Mouse (Mus musculus): ENCODE results near the gene Rbm20. TPM values are rescaled to one million over a fixed set of nuclear protein-coding genes. Genes with fewer than 3 reads are reported as not detected.

The Rbm20 gene
- polyA plus RNA-seq, 1 experiment: not detected

DNA sequence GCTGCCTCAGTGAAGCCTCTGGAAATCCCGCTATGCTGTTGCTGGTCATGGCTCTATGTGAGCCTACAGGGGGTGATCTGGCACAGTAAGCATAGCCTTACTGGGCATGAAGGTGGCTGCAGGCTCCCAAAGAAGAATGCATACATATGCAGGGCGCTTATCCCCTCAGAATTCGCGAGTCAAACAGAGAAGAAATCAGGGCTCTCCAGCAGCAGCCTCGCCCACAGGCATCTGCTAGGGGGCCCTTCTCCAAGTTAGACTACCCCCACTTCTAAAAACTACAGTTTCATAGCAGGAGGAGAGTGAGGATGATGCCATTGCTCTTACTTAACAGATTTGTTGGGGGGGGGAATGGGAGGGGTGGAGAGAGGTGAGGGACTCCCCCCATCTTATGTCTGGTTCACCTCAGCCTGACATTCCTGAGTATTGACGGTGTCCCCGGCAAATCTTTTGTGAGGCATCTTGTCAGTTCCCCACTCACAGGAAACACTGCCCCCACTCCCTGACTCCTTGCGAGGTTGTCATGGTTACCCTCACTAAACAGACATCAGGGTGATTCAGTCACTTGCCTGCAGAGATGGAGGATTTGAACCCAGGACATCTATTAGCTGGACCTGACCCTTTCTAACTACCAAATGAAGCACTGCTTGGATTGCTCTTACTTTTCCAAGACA is 185.6 kb downstream of the Rbm20 start:
- TF ChIP-seq POLR2A (IDR thresholded peaks at IDR 0.05; ENCODE audit: borderline replicate concordance, low read depth, low read length) (no peak), CTCF (IDR thresholded peaks at IDR 0.05; ENCODE audit: low read depth, low read length) (no peak)
- Histone ChIP-seq H3K4me3 (ENCODE audit: insufficient read depth, low read length) (no peak overlapping the region), H3K27ac (ENCODE audit: insufficient read depth, low read depth, low read length) (no peak overlapping the region), H3K4me1 (ENCODE audit: control insufficient read depth, insufficient read depth, low read length) (no peaks in the 10 kb centered on the region)

DNA sequence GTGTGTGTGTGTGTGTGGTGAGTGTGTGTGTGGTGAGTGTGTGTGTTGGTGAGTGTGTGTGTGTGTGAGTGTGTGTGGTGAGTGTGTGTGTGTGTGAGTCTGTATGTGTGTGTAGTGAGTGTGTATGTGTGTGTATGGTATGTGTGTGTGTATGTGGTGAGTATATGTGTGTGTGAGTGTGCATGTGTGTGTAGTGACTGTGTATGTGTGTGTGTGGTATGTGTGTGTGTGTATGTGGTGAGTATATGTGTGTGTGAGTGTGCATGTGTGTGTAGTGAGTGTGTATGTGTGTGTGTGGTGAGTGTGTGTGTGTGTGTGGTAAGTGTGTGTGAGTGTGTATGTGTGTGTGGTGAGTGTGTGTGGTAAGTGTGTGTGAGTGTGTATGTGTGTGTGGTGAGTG is 190.1 kb downstream of the Rbm20 start:
- H3K4me3 ChIP-seq (ENCODE audit: insufficient read depth, low read length): no peak overlapping the region

DNA sequence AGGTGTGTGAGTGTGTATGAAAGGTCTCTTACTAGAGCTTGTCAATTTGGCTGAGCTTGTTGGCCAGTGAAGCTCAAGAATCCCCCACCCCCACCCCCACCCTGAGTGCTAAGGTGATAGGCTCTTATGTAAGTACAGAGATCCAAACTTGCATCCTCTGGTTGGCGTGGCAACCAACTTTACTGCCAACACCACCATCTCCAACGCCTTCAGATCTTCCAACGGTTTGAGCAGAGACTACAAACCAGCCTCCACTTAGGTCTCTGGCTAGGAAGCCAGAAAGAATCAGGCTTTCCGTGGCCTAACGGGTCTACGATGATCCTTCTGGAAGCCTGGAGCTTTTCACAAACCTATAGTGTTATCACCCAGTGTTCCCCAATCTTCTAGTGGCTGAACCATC is 191.0 kb downstream of the Rbm20 start:
- H3K27ac ChIP-seq (ENCODE audit: insufficient read depth, low read depth, low read length): no peak overlapping the region
- 0 out of 2 replicates have a peak, but pooled peaks cover 2% of the 10 kb centered on the region for H3K4me1 ChIP-seq (ENCODE audit: control insufficient read depth, insufficient read depth, low read length)
- no peak overlapping the region for H3K4me3 ChIP-seq (ENCODE audit: insufficient read depth, low read length)
- TF ChIP-seq POLR2A (IDR thresholded peaks at IDR 0.05; ENCODE audit: borderline replicate concordance, low read depth, low read length) (no peak), CTCF (IDR thresholded peaks at IDR 0.05; ENCODE audit: low read depth, low read length) (no peak)

More for the DNA sequence above, 190.1 kb downstream of the Rbm20 start:
- H3K4me1 ChIP-seq (ENCODE audit: control insufficient read depth, insufficient read depth, low read length): 0 out of 2 replicates have a peak, but pooled peaks cover 2% of the 10 kb centered on the region
- no peak for TF ChIP-seq POLR2A (IDR thresholded peaks at IDR 0.05; ENCODE audit: borderline replicate concordance, low read depth, low read length)
- no peak for TF ChIP-seq CTCF (IDR thresholded peaks at IDR 0.05; ENCODE audit: low read depth, low read length)
- no peak overlapping the region for H3K27ac ChIP-seq (ENCODE audit: insufficient read depth, low read depth, low read length)

DNA sequence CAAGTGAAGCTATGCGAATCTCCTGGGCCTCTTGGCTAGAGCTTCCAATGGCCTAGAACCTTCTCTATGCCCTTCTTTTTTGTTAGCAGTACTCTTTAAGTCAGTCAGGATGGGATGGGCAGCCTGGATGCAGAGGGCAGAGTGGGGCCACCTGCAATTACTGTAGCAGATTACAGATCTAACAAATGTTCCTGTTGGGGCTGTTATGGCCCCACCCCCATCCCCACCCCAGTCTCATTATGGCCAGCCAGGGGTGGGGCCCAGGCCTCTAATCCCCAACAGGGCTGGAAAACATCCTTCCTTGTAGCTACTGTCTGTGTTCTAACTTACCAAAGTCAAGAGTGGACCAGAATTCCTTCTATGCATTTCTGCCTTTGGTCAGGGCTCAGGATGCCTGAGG is 191.7 kb downstream of the Rbm20 start:
- TF ChIP-seq POLR2A (IDR thresholded peaks at IDR 0.05; ENCODE audit: borderline replicate concordance, low read depth, low read length) (no peak), CTCF (IDR thresholded peaks at IDR 0.05; ENCODE audit: low read depth, low read length) (no peak)
- Histone ChIP-seq H3K27ac (ENCODE audit: insufficient read depth, low read depth, low read length) (no peak overlapping the region), H3K4me1 (ENCODE audit: control insufficient read depth, insufficient read depth, low read length) (0 out of 2 replicates have a peak, but pooled peaks cover 2% of the 10 kb centered on the region), H3K4me3 (ENCODE audit: insufficient read depth, low read length) (no peak overlapping the region)

DNA sequence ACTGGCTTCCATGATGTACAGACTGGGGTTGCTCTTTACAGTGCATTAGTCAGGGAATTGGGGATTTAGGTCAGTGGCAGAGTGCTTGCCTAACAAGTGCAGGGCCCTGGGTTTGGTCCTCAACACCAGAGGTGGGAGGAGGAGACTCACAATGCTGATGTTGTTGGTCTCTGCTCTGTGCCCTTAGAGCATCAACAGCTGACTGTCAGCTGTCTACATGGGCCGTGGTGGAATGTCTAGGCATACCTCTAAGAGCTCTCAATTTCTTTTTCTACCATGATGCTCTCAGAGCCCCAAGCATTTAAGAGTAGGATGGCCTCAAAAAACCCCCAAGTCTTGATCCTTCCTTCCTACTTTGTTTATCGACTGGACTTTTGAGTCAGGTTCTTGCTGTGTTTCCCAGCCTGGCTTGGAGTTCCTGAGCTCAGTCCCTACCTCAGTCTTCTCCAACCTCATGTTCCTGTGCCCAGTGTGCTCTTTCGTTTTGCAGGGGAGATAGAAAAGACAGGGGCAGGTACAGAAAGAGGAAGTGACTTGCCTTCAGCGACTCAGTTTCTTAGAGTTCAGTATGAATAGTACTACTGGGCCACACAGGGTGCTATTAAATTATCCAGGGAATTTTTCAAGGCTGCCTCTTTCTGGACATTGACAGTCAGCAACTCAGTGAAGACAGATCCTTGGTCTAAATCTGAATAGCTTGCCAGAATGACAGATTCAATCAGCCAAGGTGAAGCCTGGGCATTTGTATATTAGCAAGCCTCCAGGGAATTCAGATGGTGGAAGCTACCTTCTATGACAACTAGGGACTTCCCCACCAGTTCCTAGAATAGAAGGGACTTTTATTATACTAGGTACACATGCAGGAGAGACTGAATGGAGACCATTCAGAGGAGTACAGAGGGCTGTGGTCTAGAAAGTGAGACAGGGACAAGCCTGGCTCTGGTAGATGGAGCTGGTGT is 192.6 kb downstream of the Rbm20 start:
- TF ChIP-seq CTCF (IDR thresholded peaks at IDR 0.05; ENCODE audit: low read depth, low read length): no peak
- TF ChIP-seq POLR2A (IDR thresholded peaks at IDR 0.05; ENCODE audit: borderline replicate concordance, low read depth, low read length): no peak
- Histone ChIP-seq H3K4me3 (ENCODE audit: insufficient read depth, low read length) (no peak overlapping the region), H3K4me1 (ENCODE audit: control insufficient read depth, insufficient read depth, low read length) (0 out of 2 replicates have a peak, but pooled peaks cover 2% of the 10 kb centered on the region), H3K27ac (ENCODE audit: insufficient read depth, low read depth, low read length) (no peak overlapping the region)

DNA sequence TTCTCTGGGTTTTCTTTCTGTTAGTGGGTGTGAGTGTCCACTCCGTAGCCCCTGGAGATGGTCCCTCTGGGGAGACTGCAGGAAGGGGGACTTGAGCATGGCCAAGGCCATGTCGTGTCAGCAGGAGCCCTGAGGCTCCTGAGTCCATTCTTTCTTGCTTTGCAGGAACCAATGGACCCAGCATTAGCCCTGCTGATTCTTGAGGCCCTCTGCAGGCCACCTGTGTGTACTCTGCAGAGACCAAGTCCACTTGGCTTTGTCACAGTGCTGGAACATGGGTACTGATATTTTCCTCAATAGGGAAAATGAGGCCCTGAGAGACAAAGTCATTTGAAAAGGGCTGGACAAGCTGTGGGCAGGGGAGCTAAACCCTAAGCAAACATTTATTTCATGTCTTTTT is 193.5 kb downstream of the Rbm20 start:
- H3K27ac ChIP-seq (ENCODE audit: insufficient read depth, low read depth, low read length): no peak overlapping the region

DNA sequence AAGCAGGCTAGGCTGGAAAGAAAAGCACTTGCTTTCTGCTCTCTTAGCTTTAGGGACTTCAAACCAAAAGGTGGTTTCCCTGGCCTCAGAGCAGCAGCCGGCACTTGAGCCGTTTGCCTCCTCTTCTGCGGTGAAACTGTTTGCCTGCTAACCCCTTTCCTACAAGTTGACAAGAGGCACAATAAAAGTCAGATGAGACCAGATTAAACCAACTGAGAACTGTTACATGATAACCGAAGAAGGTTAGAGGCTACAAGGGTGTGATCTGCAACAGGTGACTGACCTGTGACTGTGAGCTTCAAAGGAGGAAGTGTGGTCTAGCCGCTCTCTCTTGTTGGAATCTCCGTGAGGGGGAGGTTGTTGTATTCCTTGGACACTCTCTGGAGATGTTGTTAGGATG is 194.4 kb downstream of the Rbm20 start:
- no peak overlapping the region for H3K4me3 ChIP-seq (ENCODE audit: insufficient read depth, low read length)
- H3K27ac ChIP-seq (ENCODE audit: insufficient read depth, low read depth, low read length): no peak overlapping the region
- no peak for TF ChIP-seq CTCF (IDR thresholded peaks at IDR 0.05; ENCODE audit: low read depth, low read length)
- TF ChIP-seq POLR2A (IDR thresholded peaks at IDR 0.05; ENCODE audit: borderline replicate concordance, low read depth, low read length): no peak
- 0 out of 2 replicates have a peak, but pooled peaks cover 2% of the 10 kb centered on the region for H3K4me1 ChIP-seq (ENCODE audit: control insufficient read depth, insufficient read depth, low read length)

More for the DNA sequence above, 193.5 kb downstream of the Rbm20 start:
- TF ChIP-seq CTCF (IDR thresholded peaks at IDR 0.05; ENCODE audit: low read depth, low read length): no peak
- no peak for TF ChIP-seq POLR2A (IDR thresholded peaks at IDR 0.05; ENCODE audit: borderline replicate concordance, low read depth, low read length)
- H3K4me1 ChIP-seq (ENCODE audit: control insufficient read depth, insufficient read depth, low read length): 0 out of 2 replicates have a peak, but pooled peaks cover 2% of the 10 kb centered on the region
- H3K4me3 ChIP-seq (ENCODE audit: insufficient read depth, low read length): no peak overlapping the region

DNA sequence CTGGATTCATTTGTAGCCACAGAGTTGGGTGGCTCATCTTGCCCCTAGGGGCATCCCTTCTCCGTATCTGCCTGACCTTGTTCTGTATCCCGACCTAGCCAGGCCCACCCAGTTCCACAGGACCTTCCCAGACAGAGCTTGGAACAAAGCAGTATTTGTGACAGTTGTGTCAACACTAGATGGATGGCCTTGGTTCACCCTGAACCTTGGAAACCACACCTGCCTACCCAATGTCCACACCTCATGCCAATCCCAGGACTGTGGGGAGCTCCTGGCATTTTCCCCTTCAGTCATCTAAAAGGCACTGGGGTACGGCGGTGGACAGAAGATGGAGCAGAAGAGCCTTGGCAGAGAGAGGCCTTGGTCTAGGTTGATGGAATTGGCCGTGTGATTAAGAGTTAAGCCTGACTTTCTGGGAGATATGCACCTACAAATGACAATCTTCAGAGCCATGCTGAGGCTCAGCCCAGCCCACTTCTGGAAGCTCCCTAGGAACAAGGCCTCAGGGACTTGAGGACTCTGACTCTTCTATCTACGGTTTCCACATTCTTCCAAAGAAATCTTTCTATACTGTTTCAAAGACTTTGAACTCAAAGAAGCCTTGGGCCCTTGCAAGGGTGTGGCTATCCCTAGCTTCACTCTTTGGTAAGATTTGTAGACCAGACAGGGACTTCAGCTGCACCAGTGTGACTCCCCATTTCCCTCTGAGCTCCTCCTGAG is 196.0 kb downstream of the Rbm20 start:
- no peak overlapping the region for H3K27ac ChIP-seq (ENCODE audit: insufficient read depth, low read depth, low read length)
- TF ChIP-seq CTCF (IDR thresholded peaks at IDR 0.05; ENCODE audit: low read depth, low read length) (no peak), POLR2A (IDR thresholded peaks at IDR 0.05; ENCODE audit: borderline replicate concordance, low read depth, low read length) (no peak)
- no peak overlapping the region for H3K4me3 ChIP-seq (ENCODE audit: insufficient read depth, low read length)
- H3K4me1 ChIP-seq (ENCODE audit: control insufficient read depth, insufficient read depth, low read length): 0 out of 2 replicates have a peak, but pooled peaks cover 2% of the 10 kb centered on the region

DNA sequence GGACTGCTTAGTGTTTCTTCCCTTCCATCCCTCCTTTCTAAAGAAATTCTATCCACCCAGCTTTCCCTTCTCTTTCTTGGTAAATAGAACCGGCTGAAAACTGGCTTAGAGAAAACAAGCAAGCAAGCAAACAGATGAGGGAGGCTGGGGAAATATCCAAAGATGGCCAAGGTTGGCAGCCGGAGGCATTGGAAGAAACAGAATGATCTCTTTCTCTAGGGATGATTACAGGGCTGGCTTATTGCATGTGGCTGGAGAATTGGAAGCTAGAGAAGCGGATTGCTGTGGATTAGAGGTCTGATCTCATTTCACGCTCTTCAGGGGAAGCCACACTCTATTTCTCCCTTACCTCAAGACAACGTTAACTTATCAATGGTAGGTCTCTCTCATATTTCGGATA is 198.1 kb downstream of the Rbm20 start:
- no peak overlapping the region for H3K27ac ChIP-seq (ENCODE audit: insufficient read depth, low read depth, low read length)
- no peak for TF ChIP-seq CTCF (IDR thresholded peaks at IDR 0.05; ENCODE audit: low read depth, low read length)
- no peak for TF ChIP-seq POLR2A (IDR thresholded peaks at IDR 0.05; ENCODE audit: borderline replicate concordance, low read depth, low read length)
- no peak overlapping the region for H3K4me3 ChIP-seq (ENCODE audit: insufficient read depth, low read length)
- 0 out of 2 replicates have a peak, but pooled peaks cover under 1% of the 10 kb centered on the region for H3K4me1 ChIP-seq (ENCODE audit: control insufficient read depth, insufficient read depth, low read length)

All from bone marrow macrophage, adult 2 months (primary cell).